Mouse (Mus musculus): ENCODE measurements around the gene Gtf2h5. TPM values are rescaled to one million over a fixed set of nuclear protein-coding genes. Genes with fewer than 3 reads are reported as not detected.

The Gtf2h5 gene
- polyA plus RNA-seq, 1 experiment, result 69.7 TPM

DNA sequence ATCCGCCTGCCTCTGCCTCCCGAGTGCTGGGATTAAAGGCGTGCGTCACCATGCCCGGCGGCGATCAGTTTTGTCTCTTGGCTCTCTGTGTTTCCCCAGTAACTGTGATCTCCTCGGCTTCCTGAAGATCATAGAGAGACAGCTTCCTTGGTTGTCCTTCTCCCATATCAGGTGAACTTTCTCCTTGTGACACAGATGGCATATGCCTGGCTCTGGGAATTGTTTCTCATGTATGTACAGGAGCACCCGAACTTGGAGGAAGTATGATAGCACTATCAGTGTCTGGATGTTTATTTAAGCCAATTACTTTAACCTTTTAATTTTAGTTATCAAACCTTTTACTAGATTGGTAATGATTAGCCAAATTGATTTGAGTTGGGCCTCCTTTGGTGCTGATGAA lies 35.5 kb downstream of the Gtf2h5 start:
- Histone ChIP-seq H3K4me3 (ENCODE audit: low read depth, low read length) (no peak overlapping the region), H3K9me3 (replicated peaks; ENCODE audit: control insufficient read depth, insufficient read depth, low read length, poor library complexity, severe bottlenecking) (no peaks in the 10 kb centered on the region), H3K36me3 (ENCODE audit: control insufficient read depth, insufficient read depth, low read length, poor library complexity, severe bottlenecking) (no peaks in the 10 kb centered on the region), H3K4me1 (ENCODE audit: control insufficient read depth, insufficient read depth, low read length) (no peaks in the 10 kb centered on the region), H3K9ac (ENCODE audit: low read depth, poor library complexity, severe bottlenecking) (no peak overlapping the region), H3K27me3 (ENCODE audit: control insufficient read depth, insufficient read depth, low read length, poor library complexity, severe bottlenecking) (no peaks in the 10 kb centered on the region), H3K27ac (ENCODE audit: insufficient read depth, low read length) (no peak overlapping the region)
- TF ChIP-seq EP300 (IDR thresholded peaks at IDR 0.05; ENCODE audit: insufficient read depth, low read depth, low read length) (no peak), CTCF (IDR thresholded peaks at IDR 0.05; ENCODE audit: low read depth, low read length) (no peak), POLR2A (IDR thresholded peaks at IDR 0.05; ENCODE audit: insufficient read depth, low read length) (no peak)

DNA sequence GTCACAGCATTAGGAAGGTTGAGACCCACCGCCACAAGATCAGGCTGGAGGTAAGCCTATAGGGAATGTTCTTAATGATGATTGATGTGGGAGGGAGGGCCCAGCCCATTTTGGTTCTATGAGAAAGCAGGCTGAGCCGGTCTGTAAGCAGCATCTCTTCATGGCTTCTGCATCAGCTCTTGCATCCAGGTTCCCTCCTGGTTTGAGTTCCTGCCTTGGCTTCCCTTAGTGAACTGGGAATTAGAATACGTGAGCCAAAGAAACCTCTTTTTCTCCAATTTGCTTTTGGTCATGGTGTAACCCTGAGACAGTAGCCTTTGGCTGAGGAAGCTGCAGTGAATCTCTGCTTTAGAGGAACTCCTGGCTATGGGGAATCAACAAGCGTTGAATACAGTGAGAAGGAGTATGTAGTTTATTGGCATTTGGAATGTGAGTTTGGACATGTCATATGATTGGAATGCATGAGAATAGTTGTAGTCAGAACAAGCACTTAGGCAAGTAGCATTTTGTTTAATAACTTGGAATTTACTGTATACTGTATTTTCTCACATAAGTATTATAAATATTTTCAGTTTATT lies 37.7 kb downstream of the Gtf2h5 start:
- Histone ChIP-seq H3K9me3 (replicated peaks; ENCODE audit: control insufficient read depth, insufficient read depth, low read length, poor library complexity, severe bottlenecking) (0 out of 2 replicates have a peak, but pooled peaks cover 1% of the 10 kb centered on the region), H3K9ac (ENCODE audit: low read depth, poor library complexity, severe bottlenecking) (no peak overlapping the region), H3K36me3 (ENCODE audit: control insufficient read depth, insufficient read depth, low read length, poor library complexity, severe bottlenecking) (no peaks in the 10 kb centered on the region), H3K27me3 (ENCODE audit: control insufficient read depth, insufficient read depth, low read length, poor library complexity, severe bottlenecking) (no peaks in the 10 kb centered on the region), H3K4me1 (ENCODE audit: control insufficient read depth, insufficient read depth, low read length) (no peaks in the 10 kb centered on the region), H3K4me3 (ENCODE audit: low read depth, low read length) (no peak overlapping the region), H3K27ac (ENCODE audit: insufficient read depth, low read length) (no peak overlapping the region)
- TF ChIP-seq EP300 (IDR thresholded peaks at IDR 0.05; ENCODE audit: insufficient read depth, low read depth, low read length) (no peak), CTCF (IDR thresholded peaks at IDR 0.05; ENCODE audit: low read depth, low read length) (no peak), POLR2A (IDR thresholded peaks at IDR 0.05; ENCODE audit: insufficient read depth, low read length) (no peak)

DNA sequence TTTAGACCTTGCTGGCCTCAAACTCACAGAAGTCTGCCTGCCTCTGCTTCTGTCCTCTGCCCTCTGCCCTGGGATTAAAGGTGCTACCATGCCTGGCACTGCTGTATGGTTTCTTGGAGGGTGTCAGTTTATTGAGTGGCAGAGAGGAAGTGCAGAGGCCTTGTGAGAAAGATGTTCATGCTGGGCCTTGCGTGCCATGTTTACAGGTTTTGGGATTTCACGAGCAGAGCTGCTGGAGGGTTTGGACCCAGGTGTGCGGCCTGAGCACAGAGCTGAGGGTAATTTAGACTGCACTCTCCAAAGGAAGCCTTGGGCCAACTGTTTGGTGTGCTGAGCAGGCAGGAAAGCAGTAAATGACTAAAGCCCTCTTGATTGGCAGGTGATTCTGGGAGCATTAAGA lies 38.3 kb downstream of the Gtf2h5 start:
- no peak overlapping the region for H3K27ac ChIP-seq (ENCODE audit: insufficient read depth, low read length)

DNA sequence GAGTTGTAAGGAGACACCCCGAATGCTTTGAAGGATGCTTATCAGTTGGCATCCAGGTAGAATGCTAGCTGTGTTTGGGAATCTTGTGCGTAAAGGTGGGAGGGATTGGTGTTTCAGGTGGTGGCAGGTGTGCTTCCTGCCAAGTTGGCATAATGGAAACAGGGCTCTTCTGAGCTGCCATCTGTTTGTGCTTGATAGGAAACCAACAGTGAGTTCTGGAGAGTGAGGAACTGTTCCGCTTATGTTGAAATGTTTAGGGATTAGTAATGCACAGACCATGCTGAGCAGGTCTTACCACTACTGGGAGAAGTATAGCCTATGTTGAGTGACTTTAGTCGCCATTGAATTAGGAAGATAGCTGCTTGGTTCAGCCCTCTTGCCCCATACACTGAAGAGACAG lies 39.3 kb downstream of the Gtf2h5 start:
- Histone ChIP-seq H3K9me3 (replicated peaks; ENCODE audit: control insufficient read depth, insufficient read depth, low read length, poor library complexity, severe bottlenecking) (0 out of 2 replicates have a peak, but pooled peaks cover 3% of the 10 kb centered on the region), H3K36me3 (ENCODE audit: control insufficient read depth, insufficient read depth, low read length, poor library complexity, severe bottlenecking) (no peaks in the 10 kb centered on the region), H3K27ac (ENCODE audit: insufficient read depth, low read length) (no peak overlapping the region), H3K27me3 (ENCODE audit: control insufficient read depth, insufficient read depth, low read length, poor library complexity, severe bottlenecking) (no peaks in the 10 kb centered on the region), H3K9ac (ENCODE audit: low read depth, poor library complexity, severe bottlenecking) (no peak overlapping the region), H3K4me1 (ENCODE audit: control insufficient read depth, insufficient read depth, low read length) (no peaks in the 10 kb centered on the region), H3K4me3 (ENCODE audit: low read depth, low read length) (no peak overlapping the region)
- TF ChIP-seq POLR2A (IDR thresholded peaks at IDR 0.05; ENCODE audit: insufficient read depth, low read length) (no peak), CTCF (IDR thresholded peaks at IDR 0.05; ENCODE audit: low read depth, low read length) (no peak), EP300 (IDR thresholded peaks at IDR 0.05; ENCODE audit: insufficient read depth, low read depth, low read length) (no peak)

More for the DNA sequence above, 38.3 kb downstream of the Gtf2h5 start:
- H3K4me3 ChIP-seq (ENCODE audit: low read depth, low read length), result no peak overlapping the region
- H3K27me3 ChIP-seq (ENCODE audit: control insufficient read depth, insufficient read depth, low read length, poor library complexity, severe bottlenecking), result no peaks in the 10 kb centered on the region
- H3K4me1 ChIP-seq (ENCODE audit: control insufficient read depth, insufficient read depth, low read length), result no peaks in the 10 kb centered on the region
- H3K9me3 ChIP-seq (replicated peaks; ENCODE audit: control insufficient read depth, insufficient read depth, low read length, poor library complexity, severe bottlenecking), result 0 out of 2 replicates have a peak, but pooled peaks cover 3% of the 10 kb centered on the region
- TF ChIP-seq CTCF (IDR thresholded peaks at IDR 0.05; ENCODE audit: low read depth, low read length), result no peak
- no peak for TF ChIP-seq POLR2A (IDR thresholded peaks at IDR 0.05; ENCODE audit: insufficient read depth, low read length)
- TF ChIP-seq EP300 (IDR thresholded peaks at IDR 0.05; ENCODE audit: insufficient read depth, low read depth, low read length), result no peak
- no peaks in the 10 kb centered on the region for H3K36me3 ChIP-seq (ENCODE audit: control insufficient read depth, insufficient read depth, low read length, poor library complexity, severe bottlenecking)
- H3K9ac ChIP-seq (ENCODE audit: low read depth, poor library complexity, severe bottlenecking), result no peak overlapping the region

DNA sequence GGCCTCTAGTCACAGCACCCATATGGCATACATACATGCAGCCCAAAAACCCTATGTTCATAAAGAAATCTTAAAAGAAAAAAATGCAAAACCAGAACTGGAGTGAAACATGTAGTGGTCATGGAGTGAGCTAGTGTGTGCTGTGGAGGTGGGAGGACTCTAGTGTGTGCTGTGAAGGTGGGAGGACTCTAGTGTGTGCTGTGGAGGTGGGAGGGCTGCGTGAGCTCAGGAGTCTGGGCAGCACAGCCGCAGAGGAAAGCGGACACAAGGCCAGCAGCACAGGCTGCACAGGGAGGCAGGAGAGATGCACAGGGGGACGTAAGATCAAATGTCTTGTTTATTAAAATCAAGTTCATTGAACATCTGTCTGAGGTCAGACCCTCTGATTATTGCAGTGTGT lies 44.2 kb downstream of the Gtf2h5 start:
- TF ChIP-seq POLR2A (IDR thresholded peaks at IDR 0.05; ENCODE audit: insufficient read depth, low read length), result no peak
- TF ChIP-seq CTCF (IDR thresholded peaks at IDR 0.05; ENCODE audit: low read depth, low read length), result no peak
- TF ChIP-seq EP300 (IDR thresholded peaks at IDR 0.05; ENCODE audit: insufficient read depth, low read depth, low read length), result no peak
- no peak overlapping the region for H3K4me3 ChIP-seq (ENCODE audit: low read depth, low read length)

DNA sequence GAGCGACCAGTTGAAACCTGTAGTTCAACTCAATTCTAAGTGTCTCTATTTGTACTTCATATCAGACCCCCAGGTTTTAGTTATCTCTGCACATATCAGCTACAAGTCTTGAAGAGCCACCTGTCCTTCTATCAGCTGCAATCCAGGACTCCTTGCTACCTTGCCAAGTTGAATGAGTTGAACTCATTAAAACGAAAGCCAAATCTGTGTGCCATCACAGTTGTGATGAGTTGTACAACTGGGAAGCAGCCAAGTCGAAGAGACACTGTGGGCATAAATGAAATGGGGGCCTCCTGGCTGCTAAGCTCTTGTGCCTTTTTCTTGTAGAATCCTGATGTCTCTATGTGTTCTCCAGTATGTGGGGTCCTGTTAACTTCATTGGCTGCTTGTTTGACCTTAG lies 45.9 kb downstream of the Gtf2h5 start:
- no peak overlapping the region for H3K27ac ChIP-seq (ENCODE audit: insufficient read depth, low read length)
- no peaks in the 10 kb centered on the region for H3K36me3 ChIP-seq (ENCODE audit: control insufficient read depth, insufficient read depth, low read length, poor library complexity, severe bottlenecking)
- H3K9me3 ChIP-seq (replicated peaks; ENCODE audit: control insufficient read depth, insufficient read depth, low read length, poor library complexity, severe bottlenecking), result 0 out of 2 replicates have a peak, but pooled peaks cover 3% of the 10 kb centered on the region
- TF ChIP-seq EP300 (IDR thresholded peaks at IDR 0.05; ENCODE audit: insufficient read depth, low read depth, low read length) (no peak), POLR2A (IDR thresholded peaks at IDR 0.05; ENCODE audit: insufficient read depth, low read length) (no peak), CTCF (IDR thresholded peaks at IDR 0.05; ENCODE audit: low read depth, low read length) (no peak)
- no peaks in the 10 kb centered on the region for H3K27me3 ChIP-seq (ENCODE audit: control insufficient read depth, insufficient read depth, low read length, poor library complexity, severe bottlenecking)
- H3K4me3 ChIP-seq (ENCODE audit: low read depth, low read length), result no peak overlapping the region
- H3K9ac ChIP-seq (ENCODE audit: low read depth, poor library complexity, severe bottlenecking), result no peak overlapping the region
- no peaks in the 10 kb centered on the region for H3K4me1 ChIP-seq (ENCODE audit: control insufficient read depth, insufficient read depth, low read length)

More for the DNA sequence above, 44.2 kb downstream of the Gtf2h5 start:
- H3K27me3 ChIP-seq (ENCODE audit: control insufficient read depth, insufficient read depth, low read length, poor library complexity, severe bottlenecking), result no peaks in the 10 kb centered on the region
- 0 out of 2 replicates have a peak, but pooled peaks cover 3% of the 10 kb centered on the region for H3K9me3 ChIP-seq (replicated peaks; ENCODE audit: control insufficient read depth, insufficient read depth, low read length, poor library complexity, severe bottlenecking)
- H3K36me3 ChIP-seq (ENCODE audit: control insufficient read depth, insufficient read depth, low read length, poor library complexity, severe bottlenecking), result no peaks in the 10 kb centered on the region
- H3K4me1 ChIP-seq (ENCODE audit: control insufficient read depth, insufficient read depth, low read length), result no peaks in the 10 kb centered on the region
- H3K9ac ChIP-seq (ENCODE audit: low read depth, poor library complexity, severe bottlenecking), result no peak overlapping the region
- H3K27ac ChIP-seq (ENCODE audit: insufficient read depth, low read length), result no peak overlapping the region

Measured in ES-Bruce4 (cell line).